Mouse (Mus musculus): ENCODE results near the gene A030014E15Rik. TPM values are rescaled to one million over a fixed set of nuclear protein-coding genes. Genes with fewer than 3 reads are reported as not detected.

A030014E15Rik gene
- polyA plus RNA-seq, 1 experiment = not detected

GRCm38 (mm10) chr1:82974342-82974741, 49.6 kb downstream of the A030014E15Rik start:
- Histone ChIP-seq H3K27me3 (ENCODE audit: control insufficient read depth, insufficient read depth, low read length) (no peaks in the 10 kb centered on the region), H3K27ac (ENCODE audit: control insufficient read depth, insufficient read depth, low read length) (peak overlapping the region; percentile 43; the same call in 1 of the 2 replicates), H3K4me3 (ENCODE audit: control insufficient read depth, insufficient read depth, low read length) (no peak overlapping the region), H3K4me1 (replicated peaks; ENCODE audit: control insufficient read depth, insufficient read depth, low read length) (peaks cover 8% of the 10 kb centered on the region), H3K36me3 (ENCODE audit: control insufficient read depth, insufficient read depth, low read length) (no peaks in the 10 kb centered on the region)
- TF ChIP-seq CTCF (IDR thresholded peaks at IDR 0.05; ENCODE audit: borderline replicate concordance, control insufficient read depth, extremely low read depth, insufficient read depth, low read length, poor library complexity) (no peak), POLR2A (IDR thresholded peaks at IDR 0.05; ENCODE audit: control insufficient read depth, extremely low read depth, insufficient read depth, low read length, poor library complexity) (no peak)
- 74% methylated on average over 9 of the region's 9 CpGs for WGBS
- no peak for DNase-seq

Other genes with a start within 250 kb of the A030014E15Rik start
- gene Mff, start 200.0 kb upstream of the A030014E15Rik start, polyA plus RNA-seq (2012; rRNA removed) = 51.4 and 56.5 TPM in 2 replicates
- gene Tm4sf20, start 156.5 kb upstream of the A030014E15Rik start, polyA plus RNA-seq (2012; rRNA removed) = 0.24 and 0.32 TPM in 2 replicates
- gene Gm47791, start 153.7 kb upstream of the A030014E15Rik start, polyA plus RNA-seq (2012; rRNA removed) = not detected in 2 replicates
- 69.0 and 75.4 TPM in 2 replicates for gene Agfg1, start 85.4 kb upstream of the A030014E15Rik start, polyA plus RNA-seq (2012; rRNA removed)
- 0.98 and 1.0 TPM in 2 replicates for gene A030005L19Rik, start 11.6 kb upstream of the A030014E15Rik start, polyA plus RNA-seq (2012; rRNA removed)
- gene Gm6217, start 6.5 kb downstream of the A030014E15Rik start, polyA plus RNA-seq (2012; rRNA removed) = not detected in 2 replicates
- gene A030003K21Rik, start 18.5 kb downstream of the A030014E15Rik start, polyA plus RNA-seq (2012; rRNA removed) = not detected in 2 replicates
- not detected in 2 replicates for gene Gm7544, start 31.1 kb downstream of the A030014E15Rik start, polyA plus RNA-seq (2012; rRNA removed)
- not detected in 2 replicates for gene Gm47955, start 35.4 kb downstream of the A030014E15Rik start, polyA plus RNA-seq (2012; rRNA removed)
- gene Gm47959, start 75.6 kb downstream of the A030014E15Rik start, polyA plus RNA-seq (2012; rRNA removed) = not detected in 2 replicates
- 0.06 and 0.07 TPM in 2 replicates for gene Slc19a3, start 113.5 kb downstream of the A030014E15Rik start, polyA plus RNA-seq (2012; rRNA removed)
- not detected in 2 replicates for gene Krtap28-10, start 117.6 kb downstream of the A030014E15Rik start, polyA plus RNA-seq (2012; rRNA removed)
- gene Gm47969, start 120.0 kb downstream of the A030014E15Rik start, polyA plus RNA-seq (2012; rRNA removed) = not detected in 2 replicates
- gene A030005K14Rik, start 134.5 kb downstream of the A030014E15Rik start, polyA plus RNA-seq (2012; rRNA removed) = not detected in 2 replicates
- gene Krtap28-13, start 136.0 kb downstream of the A030014E15Rik start, polyA plus RNA-seq (2012; rRNA removed) = not detected in 2 replicates
- 14.3 and 16.7 TPM in 2 replicates for gene Ccl20, start 191.8 kb downstream of the A030014E15Rik start, polyA plus RNA-seq (2012; rRNA removed)
- gene Daw1, start 234.8 kb downstream of the A030014E15Rik start, polyA plus RNA-seq (2012; rRNA removed) = not detected in 2 replicates

All from thymus, adult 2 months (tissue).